Mouse (Mus musculus) olfactory bulb, adult 2 months (tissue): ENCODE measurements around the gene Spata5.

Source experiments
- CTCF ChIP-seq: fragments of 200-500 bp; IDR thresholded peaks from 2 replicates; pipeline ENCODE4 v1.5.1; 2012; ENCODE audit warnings: low read depth, mild to moderate bottlenecking, low read length, moderate library complexity; ENCODE audit not compliant: insufficient read depth
- POLR2A ChIP-seq: fragments of 200-500 bp; IDR thresholded peaks from 2 replicates; pipeline ENCODE4 v1.6.1; 2012; ENCODE audit warnings: mild to moderate bottlenecking, low read depth, low read length, moderate library complexity; ENCODE audit not compliant: insufficient read depth

GRCm38 (mm10) chr3:37370407-37370806 lies 49.3 kb upstream of the Spata5 start:
- no peak for TF ChIP-seq CTCF
- TF ChIP-seq POLR2A, result no peak
